Mouse (Mus musculus) cerebellum, postnatal 25 days (tissue): ENCODE results near the gene Mknk1.
A peak's percentile ranks its signal among the peaks of the same experiment; 100 is the strongest.

Experiments used
- DNase-seq, 2 experiments: peaks; one replicate each; pipeline ENCODE4 v3.0.0; 2021; ENCODE audit warnings: mixed read lengths in 2 of 2

Mknk1 gene

GRCm38 (mm10) chr4:115897901-115898631, 59.1 kb downstream of the Mknk1 start:
- DNase-seq, result peak; percentile 20 to 47

- DNase-seq, result peak; percentile 82 to 90
Observed at GRCm38 (mm10) chr4:115902816-115903215, 63.8 kb downstream of the Mknk1 start.

DNA sequence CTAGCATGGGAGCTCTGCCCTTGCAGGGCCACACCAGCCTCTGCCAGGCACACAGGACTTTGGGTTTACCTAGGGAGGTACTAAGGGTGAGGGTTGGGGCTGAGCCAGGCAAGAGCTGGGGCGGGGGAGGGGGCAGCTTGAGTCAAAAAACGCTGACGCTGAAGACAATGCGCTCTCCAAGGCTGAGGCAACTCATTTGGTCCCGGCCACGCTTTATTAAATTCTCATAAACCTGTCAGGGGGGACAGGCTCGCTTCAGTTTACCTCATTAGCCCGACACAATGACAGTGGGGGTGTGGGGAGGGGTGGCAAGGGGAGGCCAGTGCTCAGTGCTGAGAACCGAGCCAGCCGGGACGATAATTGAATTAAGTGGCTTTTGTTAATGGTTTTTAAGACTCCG, 65.4 kb downstream of the Mknk1 start:
- no peak for DNase-seq

GRCm38 (mm10) chr4:115905701-115906100, 66.7 kb downstream of the Mknk1 start:
- peak in 1 of 2 experiments; percentile 15 for DNase-seq

- DNase-seq, result no peak
Observed at GRCm38 (mm10) chr4:115906791-115907190, 67.8 kb downstream of the Mknk1 start.

DNA sequence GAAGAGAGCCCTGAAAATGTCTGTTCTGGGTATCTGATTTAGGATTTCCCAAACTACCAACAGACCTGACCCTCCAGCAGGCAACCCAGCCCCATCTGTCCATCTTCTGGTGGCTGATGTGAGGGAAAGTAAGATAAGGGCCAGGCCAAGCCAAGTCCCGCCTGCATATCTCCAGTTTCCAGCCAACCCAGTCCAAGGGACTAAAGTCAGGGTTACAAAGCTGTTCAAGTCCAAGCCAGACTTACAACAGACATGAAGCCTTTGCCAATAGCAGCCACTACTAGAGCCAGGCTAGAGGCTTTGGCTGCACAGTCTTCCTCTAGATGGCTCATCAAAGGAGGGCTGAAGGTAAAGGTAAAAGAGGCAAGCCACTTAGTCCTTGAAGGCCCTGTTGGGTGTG, 69.0 kb downstream of the Mknk1 start:
- DNase-seq, result no peak

GRCm38 (mm10) chr4:115908641-115909040, 69.6 kb downstream of the Mknk1 start:
- DNase-seq, result peak in 1 of 2 experiments; percentile 11

GRCm38 (mm10) chr4:115911586-115911985, 72.6 kb downstream of the Mknk1 start:
- no peak for DNase-seq

DNA sequence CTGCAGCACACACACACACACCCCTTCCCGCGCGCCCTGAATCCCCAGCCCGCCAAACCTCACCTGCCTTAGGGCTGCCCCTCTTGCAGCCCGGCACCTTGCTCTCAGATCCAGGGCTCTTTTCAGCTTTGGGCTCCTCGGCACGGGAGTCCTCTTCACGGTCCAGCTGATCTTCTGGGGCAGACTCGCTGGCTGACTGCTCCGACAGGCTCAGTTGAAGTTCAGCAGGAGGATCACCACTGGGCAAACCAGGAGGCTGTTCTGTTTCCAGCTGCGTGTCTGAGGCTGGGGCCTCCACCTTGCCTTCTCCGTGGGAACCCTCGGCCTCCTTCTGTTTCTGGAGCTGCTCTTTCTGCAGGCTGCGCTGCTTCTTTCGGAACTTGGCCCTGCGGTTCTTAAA, 80.9 kb downstream of the Mknk1 start:
- DNase-seq, result no peak

DNA sequence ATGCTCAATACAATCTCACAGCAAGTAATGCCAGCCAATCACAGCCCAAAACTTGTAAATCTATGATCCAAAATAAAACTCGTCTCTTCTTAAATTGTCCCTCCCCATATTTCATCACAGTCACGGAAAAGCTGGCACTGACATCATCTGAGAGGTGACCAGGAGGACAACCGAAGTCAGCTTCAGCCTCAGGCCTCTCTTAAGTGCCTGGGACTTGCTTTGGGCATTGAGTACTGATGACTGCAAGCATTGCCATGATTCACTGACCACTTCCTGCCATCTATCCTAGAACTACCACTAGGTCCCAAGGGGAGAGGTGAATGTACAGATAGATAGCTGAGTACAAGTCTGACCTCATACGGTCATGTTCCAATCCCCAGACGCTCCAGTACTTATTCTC, 83.7 kb downstream of the Mknk1 start:
- no peak for DNase-seq

GRCm38 (mm10) chr4:115923262-115923880, 84.4 kb downstream of the Mknk1 start:
- DNase-seq, result peak in 1 of 2 experiments; percentile 30

DNA sequence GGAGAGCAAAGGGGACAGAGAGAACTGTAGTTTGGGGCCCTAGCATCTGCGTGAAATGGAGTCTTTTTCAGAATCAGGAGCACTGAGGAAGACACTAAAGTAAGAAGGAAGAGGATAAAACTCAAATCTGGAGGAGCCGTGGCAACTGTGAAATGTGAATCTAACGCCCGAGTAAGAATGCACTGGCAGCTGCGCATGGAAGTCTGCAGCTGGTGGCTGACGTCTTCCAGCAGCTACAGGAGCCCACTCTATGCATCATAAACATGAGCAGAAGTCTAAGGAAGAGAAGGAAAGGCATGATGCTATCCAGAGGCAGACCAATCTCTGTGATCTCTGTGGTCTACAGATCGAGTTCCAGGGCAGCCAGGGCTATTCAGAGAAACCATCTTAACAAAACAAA, 88.6 kb downstream of the Mknk1 start:
- no peak for DNase-seq
